Mouse (Mus musculus) liver, embryonic 15.5 days (tissue): ENCODE results near the gene Olfr1499. TPM values are rescaled to one million over a fixed set of nuclear protein-coding genes. Genes with fewer than 3 reads are reported as not detected.

Source experiments
- ATAC-seq: fragments of 200-750 bp; cut with Nextera tagmentation; 2 replicates; pipeline ENCODE4 v1.8.0; 2017; ENCODE audit warnings: moderate number of reproducible peaks, mild to moderate bottlenecking, moderate library complexity; ENCODE audit not compliant: insufficient read depth
- H3K27ac ChIP-seq: fragments of 300-500 bp; sonication (generic); replicated peaks from 2 replicates; pipeline ENCODE4 v1.5.1; 2015; ENCODE audit warnings: mild to moderate bottlenecking, inconsistent platforms
- H3K27me3 ChIP-seq: fragments of 300-500 bp; sonication (generic); 2 replicates; pipeline ENCODE4 v1.6.1; 2015; ENCODE audit warnings: mild to moderate bottlenecking, inconsistent platforms
- H3K36me3 ChIP-seq: fragments of 300-500 bp; sonication (generic); replicated peaks from 2 replicates; pipeline ENCODE4 v1.6.1; 2015; ENCODE audit warnings: moderate library complexity, mild to moderate bottlenecking, inconsistent platforms
- H3K4me1 ChIP-seq: fragments of 300-500 bp; sonication (generic); replicated peaks from 2 replicates; pipeline ENCODE4 v1.6.1; 2015; ENCODE audit warnings: inconsistent platforms
- H3K4me2 ChIP-seq: fragments of 300-500 bp; sonication (generic); 2 replicates; pipeline ENCODE4 v1.6.1; 2015; ENCODE audit warnings: moderate library complexity, mild to moderate bottlenecking, inconsistent platforms
- H3K4me3 ChIP-seq: fragments of 300-500 bp; sonication (generic); replicated peaks from 2 replicates; pipeline ENCODE4 v1.5.1; 2015; ENCODE audit warnings: mild to moderate bottlenecking, inconsistent platforms
- H3K9ac ChIP-seq: fragments of 300-500 bp; sonication (generic); 2 replicates; pipeline ENCODE4 v1.6.1; 2015; ENCODE audit warnings: moderate library complexity, mild to moderate bottlenecking, inconsistent platforms
- H3K9me3 ChIP-seq: fragments of 300-500 bp; sonication (generic); replicated peaks from 2 replicates; pipeline ENCODE4 v1.6.1; 2016; ENCODE audit warnings: inconsistent platforms
- WGBS: fragments of 180-500 bp; shearing (Covaris S2); methylation state at CpG from one replicate; pipeline ENCODE4 v1.1.7; 2015; ENCODE audit warnings: mixed read lengths; ENCODE audit not compliant: insufficient replicate concordance; 5-methylcytosine and 5-hydroxymethylcytosine counted together
- polyA plus RNA-seq: library from polyadenylated mRNA; unstranded; fragments of >200 nt; fragmentation: Nextera tagmentation; extraction: Ambion mirVana; gene quantifications from 2 replicates; pipeline ENCODE4 v1.2.1, GENCODE M21; 2015

Gene Olfr1499
- polyA plus RNA-seq, 1 experiment from 2014 or later: not detected

DNA sequence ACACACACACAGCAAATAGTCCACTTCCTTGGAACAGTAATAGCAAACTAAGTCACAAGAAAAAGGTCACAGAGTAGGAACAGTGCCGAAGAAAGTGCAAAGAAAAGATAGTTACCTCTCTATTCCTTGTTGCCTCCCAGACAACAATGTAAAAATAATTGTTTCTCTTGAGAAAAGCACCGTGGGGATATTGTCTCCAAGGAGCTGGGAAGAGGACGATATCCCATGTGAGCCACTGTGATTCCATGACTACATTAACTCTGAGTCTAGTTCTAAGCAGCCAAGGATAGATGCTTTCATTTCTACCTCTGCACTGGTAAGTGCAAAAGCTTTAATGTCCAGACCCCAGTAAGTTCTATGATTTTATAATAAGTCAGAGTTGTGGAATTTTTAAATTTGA, 54.9 kb downstream of the Olfr1499 start, which contains the start of gene Olfr1495:
TSS of gene Olfr1495 (plus strand) at position 301 of the 400 bp plus-strand sequence.
- Histone ChIP-seq H3K9ac (no peak within 1 kb of the TSS), H3K4me2 (no peak within 1 kb of the TSS), H3K27me3 (no peaks in the 10 kb centered on the region), H3K27ac (no peak within 1 kb of the TSS), H3K36me3 (no peaks in the 10 kb centered on the region), H3K4me3 (no peak within 1 kb of the TSS), H3K9me3 (no peaks in the 10 kb centered on the region), H3K4me1 (no peaks in the 10 kb centered on the region)
- 51% methylated on average over 3 of the region's 3 CpGs for WGBS
- ATAC-seq: no peak

Other genes with a start within 250 kb of the Olfr1499 start
- not detected in 2 replicates for gene Olfr1484, start 235.9 kb downstream of the Olfr1499 start, polyA plus RNA-seq
- not detected in 2 replicates for gene Olfr1487, start 202.1 kb downstream of the Olfr1499 start, polyA plus RNA-seq
- gene Olfr1489, start 187.8 kb downstream of the Olfr1499 start, polyA plus RNA-seq: not detected in 2 replicates
- gene Olfr1490, start 168.4 kb downstream of the Olfr1499 start, polyA plus RNA-seq: not detected in 2 replicates
- gene Olfr1491, start 122.2 kb downstream of the Olfr1499 start, polyA plus RNA-seq: not detected in 2 replicates
- not detected in 2 replicates for gene Olfr1493-ps1, start 96.2 kb downstream of the Olfr1499 start, polyA plus RNA-seq
- gene Olfr1494, start 79.7 kb downstream of the Olfr1499 start, polyA plus RNA-seq: not detected in 2 replicates
- not detected in 2 replicates for gene Olfr1495, start 54.8 kb downstream of the Olfr1499 start, polyA plus RNA-seq
- not detected in 2 replicates for gene Olfr1496, start 41.6 kb downstream of the Olfr1499 start, polyA plus RNA-seq
- not detected in 2 replicates for gene Olfr1497, start 21.2 kb downstream of the Olfr1499 start, polyA plus RNA-seq
- gene Olfr1500, start 11.0 kb upstream of the Olfr1499 start, polyA plus RNA-seq: not detected in 2 replicates
- not detected in 2 replicates for gene Olfr1501, start 31.2 kb upstream of the Olfr1499 start, polyA plus RNA-seq
- gene Olfr1502, start 42.3 kb upstream of the Olfr1499 start, polyA plus RNA-seq: not detected in 2 replicates
- gene Olfr1504, start 78.5 kb upstream of the Olfr1499 start, polyA plus RNA-seq: not detected in 2 replicates
- gene Olfr1505, start 94.1 kb upstream of the Olfr1499 start, polyA plus RNA-seq: not detected in 2 replicates